ENCODE assay signal across 8 mouse cellular contexts in genomic region chr16:44530191-44530590, GRCm38 (mm10). TPM values are rescaled to one million over a fixed set of nuclear protein-coding genes. Genes with fewer than 3 reads are reported as not detected.
A peak's percentile ranks its signal among the peaks of the same experiment; 100 is the strongest.
DNase-seq lines count a peak whose midpoint lies in the region; ATAC-seq and TF ChIP-seq lines count a peak whose summit lies in the region.

No protein-coding gene starts in this region.

- 0 out of 2 replicates have a peak, but pooled peaks cover 5% of the 10 kb centered on the region for H3K9me3 ChIP-seq in intestine, embryonic 14.5 days (ENCODE audit: control insufficient read depth, low read length)
- H3K9me3 ChIP-seq in intestine, postnatal 0 days (ENCODE audit: control insufficient read depth) = no peaks in the 10 kb centered on the region
- H3K9me3 ChIP-seq in forebrain, embryonic 13.5 days (replicated peaks) = no peaks in the 10 kb centered on the region
- no peaks in the 10 kb centered on the region; the same call in 1 of the 2 replicates for H3K9me3 ChIP-seq in midbrain, embryonic 11.5 days (ENCODE audit: control insufficient read depth, low read length)

- peak overlapping the region; percentile 44 for H3K4me2 ChIP-seq in intestine, embryonic 14.5 days (ENCODE audit: low read length)
- H3K4me2 ChIP-seq in intestine, postnatal 0 days (replicated peaks; ENCODE audit: low read depth) = no peak overlapping the region
- H3K4me2 ChIP-seq in forebrain, embryonic 13.5 days = peak overlapping the region; percentile 59
- H3K4me2 ChIP-seq in midbrain, embryonic 11.5 days = peak overlapping the region; percentile 45

- no peak overlapping the region for H3K9ac ChIP-seq in intestine, embryonic 14.5 days (ENCODE audit: low read length)
- no peak overlapping the region for H3K9ac ChIP-seq in intestine, postnatal 0 days (ENCODE audit: low read depth, low read length)
- peak overlapping the region; percentile 58 for H3K9ac ChIP-seq in forebrain, embryonic 13.5 days
- peak overlapping the region; percentile 35; the same call in 1 of the 2 replicates for H3K9ac ChIP-seq in midbrain, embryonic 11.5 days (ENCODE audit: low read length)

- 41% methylated on average over 9 of the region's 9 CpGs for WGBS in intestine, embryonic 14.5 days
- 44% methylated on average over 9 of the region's 9 CpGs for WGBS in intestine, postnatal 0 days
- 0% methylated on average over 9 of the region's 9 CpGs for WGBS in forebrain, embryonic 13.5 days
- WGBS in midbrain, embryonic 11.5 days = 3% methylated on average over 9 of the region's 9 CpGs

- H3K4me3 ChIP-seq in intestine, embryonic 14.5 days (ENCODE audit: low read depth, low read length) = no peak overlapping the region
- H3K4me3 ChIP-seq in intestine, postnatal 0 days (ENCODE audit: low read depth, low read length) = no peak overlapping the region
- peak overlapping the region; percentile 32 for H3K4me3 ChIP-seq in forebrain, embryonic 13.5 days
- H3K4me3 ChIP-seq in midbrain, embryonic 11.5 days (ENCODE audit: low read depth, low read length) = peak overlapping the region; percentile 9; the same call in 1 of the 2 replicates

- H3K4me1 ChIP-seq in intestine, embryonic 14.5 days (replicated peaks; ENCODE audit: control insufficient read depth, insufficient read depth, low read length) = peaks cover 25% of the 10 kb centered on the region
- no peaks in the 10 kb centered on the region for H3K4me1 ChIP-seq in intestine, postnatal 0 days (replicated peaks; ENCODE audit: control insufficient read depth, insufficient read depth, low read length)
- peaks cover 87% of the 10 kb centered on the region for H3K4me1 ChIP-seq in forebrain, embryonic 13.5 days
- peaks cover 61% of the 10 kb centered on the region for H3K4me1 ChIP-seq in midbrain, embryonic 11.5 days (ENCODE audit: control insufficient read depth, insufficient read depth, low read length)

- H3K27ac ChIP-seq in intestine, embryonic 14.5 days (ENCODE audit: low read depth) = peak overlapping the region; percentile 9; the same call in 1 of the 2 replicates
- no peak overlapping the region for H3K27ac ChIP-seq in intestine, postnatal 0 days (ENCODE audit: low read depth, low read length)
- H3K27ac ChIP-seq in forebrain, embryonic 13.5 days = peak overlapping the region; percentile 97
- H3K27ac ChIP-seq in midbrain, embryonic 11.5 days (ENCODE audit: low read depth, low read length) = peak overlapping the region; percentile 94

- TF ChIP-seq CTCF in intestine, postnatal 0 days (IDR thresholded peaks at IDR 0.05; ENCODE audit: low read depth) = no peak

- ATAC-seq in intestine, embryonic 14.5 days (replicated peaks; ENCODE audit: low FRiP score, low TSS enrichment, low read depth) = no peak
- ATAC-seq in intestine, postnatal 0 days = no peak
- ATAC-seq in forebrain, embryonic 13.5 days = peak; percentile 29
- peak; percentile 45 for ATAC-seq in midbrain, embryonic 11.5 days (ENCODE audit: low FRiP score)

- 0 out of 2 replicates have a peak, but pooled peaks cover 4% of the 10 kb centered on the region for H3K36me3 ChIP-seq in intestine, embryonic 14.5 days (ENCODE audit: control insufficient read depth, insufficient read depth, low read length)
- H3K36me3 ChIP-seq in intestine, postnatal 0 days (ENCODE audit: control insufficient read depth, insufficient read depth) = no peaks in the 10 kb centered on the region
- 0 out of 2 replicates have a peak, but pooled peaks cover 5% of the 10 kb centered on the region for H3K36me3 ChIP-seq in forebrain, embryonic 13.5 days (ENCODE audit: poor library complexity, severe bottlenecking)
- peaks cover 12% of the 10 kb centered on the region for H3K36me3 ChIP-seq in midbrain, embryonic 11.5 days (ENCODE audit: control insufficient read depth, insufficient read depth, low read length)

- peak; percentile 53 for DNase-seq in intestine, embryonic 14.5 days (ENCODE audit: low spot score)
- DNase-seq in embryo, embryonic 10.5 days (ENCODE audit: low spot score) = peak; percentile 69
- DNase-seq in midbrain, embryonic 11.5 days (ENCODE audit: low spot score, missing footprints) = peak; percentile 97
- no peak for DNase-seq in gastrocnemius, postnatal 36 days
- DNase-seq in thymus, postnatal 25 days = no peak
- no peak for DNase-seq in left cerebral cortex, postnatal 25 days (ENCODE audit: low spot score in 2 of 2)

- intact Hi-C loops in gastrocnemius, postnatal 36 days (cut with DNase I) = no loop called here
- intact Hi-C loops in left cerebral cortex, postnatal 25 days (cut with DNase I) = no loop called here

- H3K27me3 ChIP-seq in intestine, embryonic 14.5 days (replicated peaks; ENCODE audit: control insufficient read depth, insufficient read depth, low read length) = no peaks in the 10 kb centered on the region
- no peaks in the 10 kb centered on the region for H3K27me3 ChIP-seq in intestine, postnatal 0 days (replicated peaks; ENCODE audit: control insufficient read depth, insufficient read depth, low read length)
- H3K27me3 ChIP-seq in forebrain, embryonic 13.5 days = no peaks in the 10 kb centered on the region
- H3K27me3 ChIP-seq in midbrain, embryonic 11.5 days (ENCODE audit: control insufficient read depth, insufficient read depth, low read length) = no peaks in the 10 kb centered on the region

RNA-seq across cellular contexts. Expression of gene Boc, which starts 28.5 kb away (rescaled TPM):
- 14.2 and 14.9 TPM in 2 replicates for polyA plus RNA-seq in intestine, embryonic 14.5 days (2014; fragmentation: Nextera tagmentation; extraction: Ambion mirVana)
- polyA plus RNA-seq in intestine, postnatal 0 days (2015; fragmentation: Nextera tagmentation; extraction: Ambion mirVana) = 3.1 and 3.6 TPM in 2 replicates
- polyA plus RNA-seq in forebrain, embryonic 13.5 days (2015; fragmentation: Nextera tagmentation; extraction: Ambion mirVana) = 20.6 and 21.2 TPM in 2 replicates
- 37.8 and 44.7 TPM in 2 replicates for polyA plus RNA-seq in midbrain, embryonic 11.5 days (2014; fragmentation: Nextera tagmentation; extraction: Ambion mirVana)
- 1 to 10 TPM; 3.7 to 3.8 TPM for total RNA-seq in gastrocnemius, postnatal 36 days (2021)
- 10 to 100 TPM; 19.9 TPM for total RNA-seq in left cerebral cortex, postnatal 25 days (2021)

Comparison
In these comparisons a context has a peak if more than half of its experiments do, and no peak if none do; other contexts are left out.
1. ATAC-seq: peak in forebrain, embryonic 13.5 days (single experiment) and midbrain, embryonic 11.5 days (single experiment); none in intestine, embryonic 14.5 days (single experiment) and intestine, postnatal 0 days (single experiment).
2. DNase-seq: peak in intestine, embryonic 14.5 days (single experiment), embryo, embryonic 10.5 days (single experiment) and midbrain, embryonic 11.5 days (single experiment); none in gastrocnemius, postnatal 36 days (0 of 2), thymus, postnatal 25 days (single experiment) and left cerebral cortex, postnatal 25 days (0 of 2).
3. H3K4me3 ChIP-seq: peak in forebrain, embryonic 13.5 days (single experiment) and midbrain, embryonic 11.5 days (single experiment); none in intestine, embryonic 14.5 days (single experiment) and intestine, postnatal 0 days (single experiment).
4. H3K9ac ChIP-seq: peak in forebrain, embryonic 13.5 days (single experiment) and midbrain, embryonic 11.5 days (single experiment); none in intestine, embryonic 14.5 days (single experiment) and intestine, postnatal 0 days (single experiment).